Mouse (Mus musculus): ENCODE measurements around the gene Gprc5d. TPM values are rescaled to one million over a fixed set of nuclear protein-coding genes. Genes with fewer than 3 reads are reported as not detected.
A peak's percentile ranks its signal among the peaks of the same experiment; 100 is the strongest.

Gene Gprc5d
- polyA plus RNA-seq, 1 experiment from 2014 or later: not detected

GRCm38 (mm10) chr6:135069856-135070255, 48.2 kb downstream of the Gprc5d start:
- Histone ChIP-seq H3K36me3 (ENCODE audit: insufficient read depth, low read length) (no peaks in the 10 kb centered on the region), H3K4me3 (ENCODE audit: low read depth, low read length) (peak overlapping the region; percentile 23; the same call in 1 of the 2 replicates), H3K4me2 (replicated peaks; ENCODE audit: low read depth, low read length) (peak overlapping the region; percentile 44), H3K27ac (ENCODE audit: low read length) (peak overlapping the region; percentile 89), H3K9me3 (ENCODE audit: low read length) (no peaks in the 10 kb centered on the region), H3K9ac (replicated peaks; ENCODE audit: low read depth) (0 out of 2 replicates have a peak overlapping the region, but pooled peaks have one; percentile 34), H3K27me3 (replicated peaks; ENCODE audit: insufficient read depth, low read length) (no peaks in the 10 kb centered on the region), H3K4me1 (ENCODE audit: insufficient read depth, low read depth, low read length) (no peaks in the 10 kb centered on the region)
- no peak for ATAC-seq
- DNase-seq (ENCODE audit: low spot score): no peak
- 45% methylated on average over 6 of the region's 6 CpGs for WGBS
- TF ChIP-seq EP300 (IDR thresholded peaks at IDR 0.05): no peak
- no peak for TF ChIP-seq CTCF (IDR thresholded peaks at IDR 0.05)

GRCm38 (mm10) chr6:135068221-135068620, 49.9 kb downstream of the Gprc5d start:
- peak; percentile 35 for ATAC-seq

GRCm38 (mm10) chr6:135066795-135067445, 51.2 kb downstream of the Gprc5d start:
- H3K4me1 ChIP-seq (ENCODE audit: insufficient read depth, low read depth, low read length): no peaks in the 10 kb centered on the region
- DNase-seq (ENCODE audit: low spot score): peak; percentile 76
- H3K4me2 ChIP-seq (replicated peaks; ENCODE audit: low read depth, low read length): peak overlapping the region; percentile 68
- no peaks in the 10 kb centered on the region for H3K9me3 ChIP-seq (ENCODE audit: low read length)
- H3K4me3 ChIP-seq (ENCODE audit: low read depth, low read length): peak overlapping the region; percentile 63
- H3K9ac ChIP-seq (replicated peaks; ENCODE audit: low read depth): peak overlapping the region; percentile 87
- peak overlapping the region; percentile 93 for H3K27ac ChIP-seq (ENCODE audit: low read length)
- TF ChIP-seq CTCF (IDR thresholded peaks at IDR 0.05): no peak
- TF ChIP-seq EP300 (IDR thresholded peaks at IDR 0.05): peak; percentile 67
- WGBS: 47% methylated on average over 6 of the region's 6 CpGs
- H3K27me3 ChIP-seq (replicated peaks; ENCODE audit: insufficient read depth, low read length): no peaks in the 10 kb centered on the region
- H3K36me3 ChIP-seq (ENCODE audit: insufficient read depth, low read length): no peaks in the 10 kb centered on the region
- ATAC-seq: peak; percentile 19

More at GRCm38 (mm10) chr6:135068221-135068620, 49.9 kb downstream of the Gprc5d start:
- 42% methylated on average over 5 of the region's 5 CpGs for WGBS
- H3K4me1 ChIP-seq (ENCODE audit: insufficient read depth, low read depth, low read length): no peaks in the 10 kb centered on the region
- peak overlapping the region; percentile 93 for H3K27ac ChIP-seq (ENCODE audit: low read length)
- H3K9me3 ChIP-seq (ENCODE audit: low read length): no peaks in the 10 kb centered on the region
- no peaks in the 10 kb centered on the region for H3K27me3 ChIP-seq (replicated peaks; ENCODE audit: insufficient read depth, low read length)
- peak overlapping the region; percentile 41; the same call in 1 of the 2 replicates for H3K9ac ChIP-seq (replicated peaks; ENCODE audit: low read depth)
- no peaks in the 10 kb centered on the region for H3K36me3 ChIP-seq (ENCODE audit: insufficient read depth, low read length)
- H3K4me3 ChIP-seq (ENCODE audit: low read depth, low read length): peak overlapping the region; percentile 23; the same call in 1 of the 2 replicates
- H3K4me2 ChIP-seq (replicated peaks; ENCODE audit: low read depth, low read length): peak overlapping the region; percentile 68
- TF ChIP-seq CTCF (IDR thresholded peaks at IDR 0.05) (no peak), EP300 (IDR thresholded peaks at IDR 0.05) (peak; percentile 95)
- DNase-seq (ENCODE audit: low spot score): peak; percentile 86

GRCm38 (mm10) chr6:135065236-135065957, 52.7 kb downstream of the Gprc5d start, which contains the start of gene Gprc5a:
TSS of gene Gprc5a (plus strand) at chr6:135065651.
- Histone ChIP-seq H3K9ac (replicated peaks; ENCODE audit: low read depth) (peak within 1 kb of the TSS; percentile 87), H3K4me3 (ENCODE audit: low read depth, low read length) (peak within 1 kb of the TSS; percentile 63), H3K4me2 (replicated peaks; ENCODE audit: low read depth, low read length) (peak within 1 kb of the TSS; percentile 68), H3K27ac (ENCODE audit: low read length) (peak within 1 kb of the TSS; percentile 93), H3K27me3 (replicated peaks; ENCODE audit: insufficient read depth, low read length) (no peaks in the 10 kb centered on the region), H3K4me1 (ENCODE audit: insufficient read depth, low read depth, low read length) (no peaks in the 10 kb centered on the region), H3K9me3 (ENCODE audit: low read length) (no peaks in the 10 kb centered on the region), H3K36me3 (ENCODE audit: insufficient read depth, low read length) (no peaks in the 10 kb centered on the region)
- ATAC-seq (peak; percentile 86), DNase-seq (ENCODE audit: low spot score) (peak; percentile 98)
- TF ChIP-seq EP300 (IDR thresholded peaks at IDR 0.05) (peak; percentile 92), CTCF (IDR thresholded peaks at IDR 0.05) (no peak)
- WGBS: under 1% methylated on average over 43 of the region's 44 CpGs

- H3K36me3 ChIP-seq (ENCODE audit: insufficient read depth, low read length): no peaks in the 10 kb centered on the region
- H3K4me2 ChIP-seq (replicated peaks; ENCODE audit: low read depth, low read length): peak overlapping the region; percentile 68
- no peaks in the 10 kb centered on the region for H3K27me3 ChIP-seq (replicated peaks; ENCODE audit: insufficient read depth, low read length)
- no peak for DNase-seq (ENCODE audit: low spot score)
- no peaks in the 10 kb centered on the region for H3K9me3 ChIP-seq (ENCODE audit: low read length)
- H3K9ac ChIP-seq (replicated peaks; ENCODE audit: low read depth): peak overlapping the region; percentile 87; the same call in 1 of the 2 replicates
- peak overlapping the region; percentile 63; the same call in 1 of the 2 replicates for H3K4me3 ChIP-seq (ENCODE audit: low read depth, low read length)
- ATAC-seq: no peak
- H3K4me1 ChIP-seq (ENCODE audit: insufficient read depth, low read depth, low read length): no peaks in the 10 kb centered on the region
- 59% methylated on average over 12 of the region's 12 CpGs for WGBS
- peak overlapping the region; percentile 93 for H3K27ac ChIP-seq (ENCODE audit: low read length)
- no peak for TF ChIP-seq EP300 (IDR thresholded peaks at IDR 0.05)
Observed at GRCm38 (mm10) chr6:135064621-135065020, 53.5 kb downstream of the Gprc5d start.

- H3K4me3 ChIP-seq (ENCODE audit: low read depth, low read length): no peak overlapping the region
- TF ChIP-seq EP300 (IDR thresholded peaks at IDR 0.05) (peak; percentile 10; the same call in 1 of the 2 replicates), CTCF (IDR thresholded peaks at IDR 0.05) (no peak)
- no peak overlapping the region for H3K27ac ChIP-seq (ENCODE audit: low read length)
- ATAC-seq (0 out of 2 replicates have a peak, but pooled peaks have one; percentile 6), DNase-seq (ENCODE audit: low spot score) (peak; percentile 52)
- no peaks in the 10 kb centered on the region for H3K36me3 ChIP-seq (ENCODE audit: insufficient read depth, low read length)
- no peaks in the 10 kb centered on the region for H3K27me3 ChIP-seq (replicated peaks; ENCODE audit: insufficient read depth, low read length)
- WGBS: 92% methylated on average over 4 of the region's 4 CpGs
- no peak overlapping the region for H3K4me2 ChIP-seq (replicated peaks; ENCODE audit: low read depth, low read length)
- no peaks in the 10 kb centered on the region for H3K9me3 ChIP-seq (ENCODE audit: low read length)
- no peaks in the 10 kb centered on the region; the same call in 1 of the 2 replicates for H3K4me1 ChIP-seq (ENCODE audit: insufficient read depth, low read depth, low read length)
- no peak overlapping the region for H3K9ac ChIP-seq (replicated peaks; ENCODE audit: low read depth)
Observed at GRCm38 (mm10) chr6:135060728-135061127, 57.4 kb downstream of the Gprc5d start.

Other genes with a start within 250 kb of the Gprc5d start
- 9.3 and 9.8 TPM in 2 replicates for gene Gpr19, start 219.7 kb downstream of the Gprc5d start, polyA plus RNA-seq (2015; fragmentation: Nextera tagmentation; extraction: Ambion mirVana)
- 43.4 and 46.2 TPM in 2 replicates for gene Cdkn1b, start 197.9 kb downstream of the Gprc5d start, polyA plus RNA-seq (2015; fragmentation: Nextera tagmentation; extraction: Ambion mirVana)
- gene Apold1, start 136.6 kb downstream of the Gprc5d start, polyA plus RNA-seq (2015; fragmentation: Nextera tagmentation; extraction: Ambion mirVana): 3.5 and 4.2 TPM in 2 replicates
- 91.6 and 97.1 TPM in 2 replicates for gene Ddx47, start 106.7 kb downstream of the Gprc5d start, polyA plus RNA-seq (2015; fragmentation: Nextera tagmentation; extraction: Ambion mirVana)
- gene Gprc5a, start 52.6 kb downstream of the Gprc5d start, polyA plus RNA-seq (2015; fragmentation: Nextera tagmentation; extraction: Ambion mirVana): 601 and 607 TPM in 2 replicates
- gene Fam234b, start 79.7 kb upstream of the Gprc5d start, polyA plus RNA-seq (2015; fragmentation: Nextera tagmentation; extraction: Ambion mirVana): 5.7 and 6.1 TPM in 2 replicates
- gene Hebp1, start 79.7 kb upstream of the Gprc5d start, polyA plus RNA-seq (2015; fragmentation: Nextera tagmentation; extraction: Ambion mirVana): 16.3 and 16.5 TPM in 2 replicates
- 2.9 and 5.5 TPM in 2 replicates for gene Gsg1, start 136.1 kb upstream of the Gprc5d start, polyA plus RNA-seq (2015; fragmentation: Nextera tagmentation; extraction: Ambion mirVana)
- 0.42 and 1.6 TPM in 2 replicates for gene Pbp2, start 192.1 kb upstream of the Gprc5d start, polyA plus RNA-seq (2015; fragmentation: Nextera tagmentation; extraction: Ambion mirVana)
- 127 and 136 TPM in 2 replicates for gene Emp1, start 244.3 kb upstream of the Gprc5d start, polyA plus RNA-seq (2015; fragmentation: Nextera tagmentation; extraction: Ambion mirVana)